Mouse (Mus musculus) G1E (cell line): ENCODE measurements at regions not wholly inside any gene's neighbourhood (a gene's known extent, or its start where the extent isn't known, plus 50 kb on each side); places are given as distances from the start of the nearest gene placed in this dataset.

Experiments used
- ATAC-seq: 2 replicates; pipeline ENCODE4 v1.8.0; 2016; ENCODE audit warnings: mild to moderate bottlenecking; ENCODE audit not compliant: insufficient number of reproducible peaks, poor library complexity, low FRiP score, severe bottlenecking; ENCODE audit errors: extremely low read depth
- DNase-seq: peaks from one replicate; pipeline ENCODE4 v3.0.0; 2012; ENCODE audit warnings: low spot score
- H3K27me3 ChIP-seq: 2 replicates; pipeline ENCODE4 v1.6.1; 2012; ENCODE audit warnings: mild to moderate bottlenecking, low read length, inconsistent platforms; ENCODE audit not compliant: insufficient read depth
- H3K36me3 ChIP-seq: replicated peaks from 2 replicates; pipeline ENCODE3; 2012; ENCODE audit warnings: mild to moderate bottlenecking, inconsistent platforms
- H3K4me1 ChIP-seq: 2 replicates; pipeline ENCODE4 v1.6.1; 2012; ENCODE audit warnings: low read depth, low read length, inconsistent platforms, mixed read lengths; ENCODE audit not compliant: insufficient read depth
- H3K4me3 ChIP-seq: 2 replicates; pipeline ENCODE4 v1.5.1; 2012; ENCODE audit warnings: low read depth, mild to moderate bottlenecking, inconsistent platforms, low read length, moderate library complexity, mixed read lengths
- H3K9me3 ChIP-seq: replicated peaks from 2 replicates; pipeline ENCODE4 v1.6.1; 2012; ENCODE audit warnings: inconsistent platforms
- CTCF ChIP-seq: IDR thresholded peaks from 2 replicates; pipeline ENCODE4 v1.5.1; 2012; ENCODE audit warnings: low read depth, low read length, inconsistent platforms, mixed read lengths
- GATA1 ChIP-seq: IDR thresholded peaks from 2 replicates; pipeline ENCODE4 v1.6.1; 2012; ENCODE audit warnings: borderline replicate concordance, low read length, inconsistent platforms, mixed read lengths
- GATA2 ChIP-seq: IDR thresholded peaks from 2 replicates; pipeline ENCODE4 v1.6.1; 2012; ENCODE audit warnings: low read depth, low read length, inconsistent platforms, borderline replicate concordance
- POLR2AphosphoS5 ChIP-seq: IDR thresholded peaks from 2 replicates; pipeline ENCODE4 v1.6.1; 2012; ENCODE audit warnings: low read depth, low read length, inconsistent platforms; ENCODE audit not compliant: insufficient replicate concordance
- TAL1 ChIP-seq: conservative IDR thresholded peaks from 2 replicates; pipeline ENCODE4 v1.6.1; 2012; ENCODE audit warnings: low read depth, low read length, inconsistent platforms, mixed read lengths

DNA sequence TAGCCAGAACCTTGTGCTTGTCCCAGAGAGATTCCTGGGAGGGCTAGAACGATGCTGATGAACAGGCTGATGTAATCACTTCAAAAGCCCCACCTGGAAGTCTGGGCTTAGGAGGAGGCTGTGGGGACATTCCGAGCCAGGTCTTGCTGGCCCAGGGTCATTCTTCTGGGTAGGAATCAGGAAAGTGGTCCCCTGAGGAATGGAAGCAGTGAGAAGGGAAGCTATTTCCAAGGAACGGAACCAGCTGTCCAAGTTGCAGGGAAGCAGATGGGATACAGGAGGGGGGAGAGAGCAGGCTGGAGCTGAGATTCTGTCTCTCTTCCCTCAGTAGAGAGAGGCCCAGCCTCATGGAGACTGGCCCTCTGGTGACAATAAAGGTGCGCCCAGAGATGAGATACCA, 243.9 kb downstream of the Tcf7l2 start:
- Histone ChIP-seq H3K36me3 (no peaks in the 10 kb centered on the region), H3K9me3 (0 out of 2 replicates have a peak, but pooled peaks cover 4% of the 10 kb centered on the region), H3K4me1 (no peaks in the 10 kb centered on the region), H3K27me3 (no peaks in the 10 kb centered on the region), H3K4me3 (no peak overlapping the region)
- ATAC-seq (no peak), DNase-seq (no peak)
- no peak for TF ChIP-seq POLR2AphosphoS5
- TF ChIP-seq CTCF: no peak
- no peak for TF ChIP-seq GATA2
- TF ChIP-seq TAL1: no peak
- no peak for TF ChIP-seq GATA1

DNA sequence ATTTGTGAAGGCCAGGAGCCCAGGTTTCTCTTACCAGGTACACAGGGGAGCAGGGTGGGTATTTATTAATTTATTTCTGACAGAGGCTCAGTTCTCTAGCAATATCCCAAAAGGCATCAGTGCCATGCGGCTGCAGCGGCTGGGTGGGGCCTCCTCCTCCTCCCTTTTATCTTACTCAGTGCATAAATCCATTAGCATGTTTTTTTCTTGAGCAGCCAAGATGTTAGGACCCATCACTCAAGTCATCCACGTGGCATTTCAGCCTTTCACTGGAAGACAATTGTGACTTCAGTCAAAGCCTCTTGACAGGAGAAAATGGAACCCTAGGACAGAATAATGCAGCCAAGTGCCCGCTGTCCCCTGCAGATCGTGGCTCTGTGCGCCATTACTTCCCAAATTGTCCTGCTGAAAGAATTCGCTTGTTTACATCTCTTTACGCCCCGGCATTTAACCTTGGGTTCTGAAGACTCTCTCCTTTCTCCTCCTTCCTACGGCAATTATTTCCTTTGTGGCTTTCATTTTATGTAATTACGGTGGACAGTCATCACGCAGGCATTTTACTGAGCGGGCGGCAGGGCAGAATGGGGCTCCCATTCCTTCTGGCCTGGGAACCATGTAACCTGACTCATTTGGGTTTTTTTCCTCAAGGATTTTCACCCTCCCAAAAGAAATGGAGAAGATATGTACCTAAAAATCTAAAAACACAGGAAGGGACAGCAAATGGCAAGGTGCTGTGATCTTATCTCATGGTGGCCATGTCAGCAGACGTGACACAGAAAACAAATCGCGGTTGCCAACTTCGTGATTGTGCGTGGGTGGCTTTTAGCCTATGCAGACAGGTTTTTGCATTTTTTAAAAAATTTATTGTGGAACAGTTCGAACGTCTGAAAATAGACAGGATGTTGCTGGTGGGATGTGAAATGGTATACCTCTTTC, 250.4 kb downstream of the Tcf7l2 start:
- Histone ChIP-seq H3K27me3 (peaks cover 5% of the 10 kb centered on the region; the same call in 1 of the 2 replicates), H3K4me3 (no peak overlapping the region), H3K36me3 (no peaks in the 10 kb centered on the region), H3K4me1 (no peaks in the 10 kb centered on the region), H3K9me3 (0 out of 2 replicates have a peak, but pooled peaks cover 6% of the 10 kb centered on the region)
- DNase-seq (no peak), ATAC-seq (no peak)
- TF ChIP-seq GATA1: no peak
- TF ChIP-seq GATA2: no peak
- no peak for TF ChIP-seq TAL1
- no peak for TF ChIP-seq POLR2AphosphoS5
- no peak for TF ChIP-seq CTCF

DNA sequence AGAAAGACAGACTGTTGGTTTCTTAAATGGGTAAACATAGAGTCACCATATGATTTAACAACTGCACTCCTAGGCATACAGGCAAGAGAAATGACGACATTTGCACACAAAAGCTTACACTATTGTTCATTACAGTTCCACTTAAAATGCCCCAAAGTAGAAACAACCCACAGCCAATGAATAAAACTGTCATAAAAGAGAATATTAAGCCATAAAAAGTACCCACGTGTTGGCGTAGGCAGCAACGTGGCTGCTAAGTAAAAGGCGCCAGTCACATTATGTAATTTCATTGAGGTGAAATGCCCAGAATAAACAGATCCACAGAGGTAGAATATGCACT, 251.1 kb downstream of the Tcf7l2 start:
- DNase-seq: no peak
- peaks cover 5% of the 10 kb centered on the region; the same call in 1 of the 2 replicates for H3K27me3 ChIP-seq
- no peak overlapping the region for H3K4me3 ChIP-seq
- H3K36me3 ChIP-seq: no peaks in the 10 kb centered on the region
- no peaks in the 10 kb centered on the region for H3K4me1 ChIP-seq
- TF ChIP-seq POLR2AphosphoS5: no peak
- no peak for TF ChIP-seq TAL1
- TF ChIP-seq CTCF: no peak
- no peak for TF ChIP-seq GATA1
- no peak for TF ChIP-seq GATA2
- ATAC-seq: no peak
- H3K9me3 ChIP-seq: peaks cover 12% of the 10 kb centered on the region

DNA sequence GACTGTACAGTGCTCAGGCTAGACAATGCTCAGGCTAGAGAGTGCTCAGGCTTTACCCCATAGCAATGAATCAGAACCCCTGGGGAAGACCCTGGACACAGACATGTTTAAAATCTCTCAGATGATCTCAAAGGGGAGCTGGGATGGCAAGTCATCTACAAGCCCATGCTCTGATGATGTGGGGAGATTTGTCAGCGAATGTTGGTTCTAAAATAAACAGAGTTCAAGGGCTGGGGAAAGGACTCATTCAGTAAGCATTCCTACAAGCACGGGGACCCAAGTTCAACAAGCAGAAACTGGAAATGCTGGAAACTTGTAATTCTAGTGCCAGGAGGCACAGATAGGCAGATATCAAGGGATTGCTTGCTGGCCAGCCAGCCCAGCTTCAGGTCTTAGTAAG, 254.1 kb downstream of the Tcf7l2 start:
- Histone ChIP-seq H3K9me3 (peaks cover 13% of the 10 kb centered on the region), H3K4me3 (no peak overlapping the region), H3K27me3 (peaks cover 9% of the 10 kb centered on the region), H3K4me1 (no peaks in the 10 kb centered on the region), H3K36me3 (no peaks in the 10 kb centered on the region)
- no peak for ATAC-seq
- no peak for DNase-seq
- TF ChIP-seq GATA1 (no peak), CTCF (no peak), TAL1 (no peak), POLR2AphosphoS5 (no peak), GATA2 (no peak)

DNA sequence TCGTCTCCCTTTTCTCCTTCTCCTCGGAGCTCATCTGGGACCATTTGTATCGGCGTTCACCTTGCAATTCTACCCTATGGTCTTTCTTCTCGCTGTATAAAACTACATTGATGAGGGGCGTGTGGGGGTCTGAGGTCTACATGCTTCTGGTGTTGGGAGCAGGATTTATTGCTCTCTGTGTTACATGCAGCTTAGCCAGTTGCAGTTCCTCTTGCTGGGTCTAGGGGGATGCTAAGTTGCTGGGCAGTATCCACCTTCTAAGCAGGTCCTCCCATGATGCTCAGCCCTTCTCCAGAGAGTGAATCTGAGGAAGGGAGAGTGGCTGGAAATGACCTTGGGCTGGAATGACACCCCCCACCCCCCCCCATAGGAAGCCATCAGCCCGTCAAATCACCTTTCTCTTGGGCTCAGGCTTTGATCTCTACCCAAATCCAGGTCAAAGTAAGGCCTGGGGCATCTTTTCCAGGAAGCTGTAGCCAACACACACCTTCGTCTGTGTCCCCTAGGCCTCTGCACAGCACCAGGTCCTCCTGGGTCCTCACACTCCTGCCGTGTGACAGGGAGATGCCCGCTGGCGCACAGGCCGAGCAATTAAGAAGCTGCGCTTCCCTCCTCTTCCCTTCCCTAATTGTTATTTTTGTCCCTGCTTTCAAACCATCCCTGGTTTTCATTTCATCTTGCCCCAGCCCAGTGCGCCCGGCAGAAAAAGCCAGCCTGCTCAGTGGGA, 257.0 kb downstream of the Tcf7l2 start:
- Histone ChIP-seq H3K27me3 (peaks cover 11% of the 10 kb centered on the region), H3K9me3 (peaks cover 22% of the 10 kb centered on the region), H3K4me1 (no peaks in the 10 kb centered on the region), H3K4me3 (no peak overlapping the region), H3K36me3 (no peaks in the 10 kb centered on the region)
- TF ChIP-seq GATA2 (no peak), GATA1 (no peak), TAL1 (no peak)
- DNase-seq (no peak), ATAC-seq (no peak)

DNA sequence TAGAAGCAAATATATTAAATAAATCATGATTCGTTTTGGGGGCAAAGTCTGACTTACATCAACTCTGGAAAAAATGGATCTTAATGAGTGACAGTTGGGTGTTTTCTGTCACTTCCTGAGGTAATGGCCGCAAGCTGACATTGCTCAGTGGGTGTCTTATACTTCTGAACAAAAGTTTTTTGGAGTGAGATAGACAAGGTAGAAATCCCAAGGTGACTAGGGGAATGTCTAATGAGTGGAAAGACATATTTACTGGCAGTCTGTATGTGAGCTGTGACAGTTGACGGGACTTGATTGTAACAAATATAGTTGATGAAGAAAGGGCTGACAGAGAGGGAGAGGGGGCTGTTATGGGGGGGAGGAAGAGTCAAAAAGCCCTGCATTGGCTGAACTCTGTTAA, 257.8 kb downstream of the Tcf7l2 start:
- peaks cover 7% of the 10 kb centered on the region for H3K27me3 ChIP-seq
- no peaks in the 10 kb centered on the region for H3K4me1 ChIP-seq
- TF ChIP-seq POLR2AphosphoS5: no peak
- TF ChIP-seq GATA2: no peak
- no peak for TF ChIP-seq GATA1
- TF ChIP-seq CTCF: no peak
- TF ChIP-seq TAL1: no peak
- no peaks in the 10 kb centered on the region for H3K36me3 ChIP-seq
- ATAC-seq (no peak), DNase-seq (no peak)
- H3K9me3 ChIP-seq: peaks cover 23% of the 10 kb centered on the region
- H3K4me3 ChIP-seq: no peak overlapping the region
